Mouse (Mus musculus) liver, embryonic 14.5 days (tissue): ENCODE measurements around the gene Cnpy4.

Source experiments
- CTCF ChIP-seq: IDR thresholded peaks from 2 replicates; pipeline ENCODE4 v1.5.1; 2016; ENCODE audit warnings: antibody characterized with exemption, low read depth, control low read depth
- EP300 ChIP-seq: IDR thresholded peaks from 2 replicates; pipeline ENCODE4 v1.6.1; 2016; ENCODE audit warnings: antibody characterized with exemption, low read depth

DNA sequence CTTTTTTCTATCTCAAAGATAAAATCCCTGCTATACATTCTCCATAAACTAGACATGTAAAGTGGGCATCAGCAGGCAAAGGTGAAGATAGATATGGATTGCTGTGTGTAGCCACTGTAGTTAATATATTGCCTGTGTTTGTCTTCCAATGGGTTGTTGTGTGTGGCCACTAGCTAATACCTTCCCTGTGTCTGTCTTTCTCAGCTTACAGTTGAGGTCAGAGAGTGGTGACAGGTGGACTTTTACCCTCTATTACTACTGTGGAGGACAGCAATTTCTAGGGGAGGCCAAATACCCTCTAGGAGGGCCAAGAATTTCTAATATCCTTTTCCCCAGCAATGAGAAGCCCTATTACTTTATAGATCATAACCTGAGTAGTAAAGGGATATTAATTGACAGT, 46.9 kb downstream of the Cnpy4 start:
- TF ChIP-seq CTCF (no peak), EP300 (no peak)
